Comparison of ENCODE assay signal across 13 mouse cellular contexts in the genomic region with DNA sequence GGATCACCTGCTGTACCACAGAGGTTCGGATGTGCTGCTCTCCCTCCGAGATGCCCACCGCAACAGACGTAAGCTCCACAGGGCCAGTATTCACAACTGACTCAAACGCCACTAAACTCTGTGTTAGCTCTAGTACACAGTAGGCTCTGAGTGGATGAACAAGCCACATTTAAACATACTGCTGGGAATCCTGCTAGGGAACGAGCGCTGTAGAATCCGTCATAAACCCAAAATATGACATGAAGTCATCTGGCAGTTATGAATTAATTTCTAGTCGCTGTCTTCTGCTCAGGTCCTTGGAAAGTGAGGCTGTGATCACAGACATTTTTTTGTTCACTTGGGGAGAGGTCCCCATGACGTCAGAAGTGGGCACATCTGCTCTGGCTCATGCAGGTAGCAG. TPM values are rescaled to one million over a fixed set of nuclear protein-coding genes. Genes with fewer than 3 reads are reported as not detected.
"Had no signal": no experiment of that assay in that cellular context is flagged by ENCODE, and none has a peak within 500 bp of the region (broad histone marks: within the 10 kb centered on the region; RNA-seq: fewer than 3 reads in every experiment).

No protein-coding gene starts in this region.

- H3K36me3 ChIP-seq: kidney, embryonic 15.5 days; limb, embryonic 13.5 days; midbrain, embryonic 12.5 days had no signal

- H3K4me2 ChIP-seq: kidney, embryonic 15.5 days; limb, embryonic 13.5 days; midbrain, embryonic 12.5 days had no signal

- H3K4me3 ChIP-seq: kidney, embryonic 15.5 days; limb, embryonic 13.5 days; midbrain, embryonic 12.5 days had no signal

- H3K27ac ChIP-seq: kidney, embryonic 15.5 days; limb, embryonic 13.5 days; liver, embryonic 14.5 days; midbrain, embryonic 12.5 days; stomach, postnatal 0 days had no signal

- H3K9ac ChIP-seq: kidney, embryonic 15.5 days; limb, embryonic 13.5 days; liver, embryonic 14.5 days; midbrain, embryonic 12.5 days had no signal

- H3K9me3 ChIP-seq: kidney, embryonic 15.5 days; limb, embryonic 13.5 days; midbrain, embryonic 12.5 days had no signal

- ATAC-seq: midbrain, embryonic 16.5 days had no signal

- DNase-seq: kidney, postnatal 14 days; layer of hippocampus, postnatal 36 days; left cerebral cortex, postnatal 4 days; lung, adult 18-20 months; thymus, postnatal 4 days had no signal

RNA-seq across cellular contexts. Expression of gene Klhl40, which starts 1.5 kb away (rescaled TPM):
- total RNA-seq: megakaryocyte-erythroid progenitor cell, adult 5-6 weeks had no signal
- polyA plus RNA-seq: liver, adult 2 months; liver, embryonic 14.5 days had no signal

RNA-seq across cellular contexts. Expression of gene Hhatl, which starts 16.4 kb away (rescaled TPM):
- total RNA-seq: liver, adult 2 months; megakaryocyte-erythroid progenitor cell, adult 5-6 weeks had no signal
- polyA plus RNA-seq: liver, adult 2 months; liver, embryonic 14.5 days; midbrain, embryonic 12.5 days had no signal

RNA-seq across cellular contexts. Expression of gene Zfp651, which starts 16.8 kb away (rescaled TPM):
- total RNA-seq: megakaryocyte-erythroid progenitor cell, adult 5-6 weeks had no signal
